Mouse (Mus musculus): ENCODE data around the gene Pdgfra. TPM values are rescaled to one million over a fixed set of nuclear protein-coding genes. Genes with fewer than 3 reads are reported as not detected.

The Pdgfra gene
- polyA plus RNA-seq, 1 experiment = 1.8 TPM

DNA sequence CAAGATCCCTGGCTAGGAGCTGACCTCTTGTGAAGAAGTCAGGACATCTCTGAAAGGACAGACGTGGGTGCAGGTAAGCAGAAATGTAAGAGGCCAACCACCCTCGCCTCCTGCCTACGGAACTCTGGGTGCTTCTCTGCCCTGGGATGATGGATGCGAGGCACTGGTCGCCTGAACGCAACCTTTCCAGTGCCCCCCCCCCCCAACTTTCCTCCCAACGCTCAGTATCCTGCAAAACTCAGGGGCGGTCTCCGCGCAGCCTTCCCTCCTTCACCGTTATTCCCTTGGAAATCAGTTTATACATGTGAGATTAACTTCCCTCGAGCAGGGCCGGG, 1.5 kb downstream of the Pdgfra start:
- Histone ChIP-seq H3K36me3 (ENCODE audit: control insufficient read depth, insufficient read depth) (no peaks in the 10 kb centered on the region), H3K4me3 (ENCODE audit: insufficient read depth, poor library complexity, severe bottlenecking) (no peak overlapping the region), H3K27me3 (ENCODE audit: control insufficient read depth, insufficient read depth, insufficient read length) (peaks cover 4% of the 10 kb centered on the region), H3K79me3 (ENCODE audit: low read depth) (no peaks in the 10 kb centered on the region), H3ac (ENCODE audit: control insufficient read depth, insufficient read length, low read depth) (no peak overlapping the region), H3K79me2 (ENCODE audit: control insufficient read depth, insufficient read depth) (no peaks in the 10 kb centered on the region)
- no peak for TF ChIP-seq MYOD1 (IDR thresholded peaks at IDR 0.05; ENCODE audit: control insufficient read depth, insufficient read length, low read depth)

GRCm38 (mm10) chr5:75153961-75154620, 2.0 kb downstream of the Pdgfra start:
- no peaks in the 10 kb centered on the region for H3K36me3 ChIP-seq (ENCODE audit: control insufficient read depth, insufficient read depth)
- H3K4me3 ChIP-seq (ENCODE audit: insufficient read depth, poor library complexity, severe bottlenecking) = peak overlapping the region; percentile 2
- H3K27me3 ChIP-seq (ENCODE audit: control insufficient read depth, insufficient read depth, insufficient read length) = peaks cover 4% of the 10 kb centered on the region
- peak overlapping the region; percentile 8 for H3ac ChIP-seq (ENCODE audit: control insufficient read depth, insufficient read length, low read depth)
- no peaks in the 10 kb centered on the region for H3K79me3 ChIP-seq (ENCODE audit: low read depth)
- TF ChIP-seq MAX (IDR thresholded peaks at IDR 0.05) (no peak), USF1 (IDR thresholded peaks at IDR 0.05; ENCODE audit: low read depth) (no peak), CEBPB (IDR thresholded peaks at IDR 0.05; ENCODE audit: low read depth) (no peak), FOSL1 (IDR thresholded peaks at IDR 0.05; ENCODE audit: insufficient read depth, low read length, poor library complexity, severe bottlenecking) (no peak)
- H3K79me2 ChIP-seq (ENCODE audit: control insufficient read depth, insufficient read depth) = no peaks in the 10 kb centered on the region

GRCm38 (mm10) chr5:75154621-75155235, 2.6 kb downstream of the Pdgfra start:
- Histone ChIP-seq H3K79me2 (ENCODE audit: control insufficient read depth, insufficient read depth) (no peaks in the 10 kb centered on the region), H3K36me3 (ENCODE audit: control insufficient read depth, insufficient read depth) (no peaks in the 10 kb centered on the region), H3K4me3 (ENCODE audit: insufficient read depth, poor library complexity, severe bottlenecking) (peak overlapping the region; percentile 2), H3K79me3 (ENCODE audit: low read depth) (no peaks in the 10 kb centered on the region), H3K27me3 (ENCODE audit: control insufficient read depth, insufficient read depth, insufficient read length) (peaks cover 4% of the 10 kb centered on the region), H3ac (ENCODE audit: control insufficient read depth, insufficient read length, low read depth) (peak overlapping the region; percentile 52)
- TF ChIP-seq CEBPB (IDR thresholded peaks at IDR 0.05; ENCODE audit: low read depth) (no peak), MAX (IDR thresholded peaks at IDR 0.05) (no peak), FOSL1 (IDR thresholded peaks at IDR 0.05; ENCODE audit: insufficient read depth, low read length, poor library complexity, severe bottlenecking) (no peak), CTCF (IDR thresholded peaks at IDR 0.05; ENCODE audit: control insufficient read depth, insufficient read depth, insufficient read length) (no peak), MYOG (IDR thresholded peaks at IDR 0.05; ENCODE audit: control insufficient read depth, extremely low read depth, insufficient read length) (no peak), USF1 (IDR thresholded peaks at IDR 0.05; ENCODE audit: low read depth) (no peak), MYOD1 (IDR thresholded peaks at IDR 0.05; ENCODE audit: control insufficient read depth, insufficient read length, low read depth) (no peak)

GRCm38 (mm10) chr5:75155281-75155680, 3.2 kb downstream of the Pdgfra start:
- Histone ChIP-seq H3ac (ENCODE audit: control insufficient read depth, insufficient read length, low read depth) (no peak overlapping the region), H3K4me3 (ENCODE audit: insufficient read depth, poor library complexity, severe bottlenecking) (peak overlapping the region; percentile 32), H3K79me3 (ENCODE audit: low read depth) (no peaks in the 10 kb centered on the region), H3K36me3 (ENCODE audit: control insufficient read depth, insufficient read depth) (no peaks in the 10 kb centered on the region), H3K79me2 (ENCODE audit: control insufficient read depth, insufficient read depth) (no peaks in the 10 kb centered on the region), H3K27me3 (ENCODE audit: control insufficient read depth, insufficient read depth, insufficient read length) (peaks cover 4% of the 10 kb centered on the region)
- no peak for TF ChIP-seq FOSL1 (IDR thresholded peaks at IDR 0.05; ENCODE audit: insufficient read depth, low read length, poor library complexity, severe bottlenecking)
- no peak for TF ChIP-seq CEBPB (IDR thresholded peaks at IDR 0.05; ENCODE audit: low read depth)

- no peaks in the 10 kb centered on the region for H3K36me3 ChIP-seq (ENCODE audit: control insufficient read depth, insufficient read depth)
- peak overlapping the region; percentile 76 for H3ac ChIP-seq (ENCODE audit: control insufficient read depth, insufficient read length, low read depth)
- TF ChIP-seq FOSL1 (IDR thresholded peaks at IDR 0.05; ENCODE audit: insufficient read depth, low read length, poor library complexity, severe bottlenecking) (no peak), MYOD1 (IDR thresholded peaks at IDR 0.05; ENCODE audit: control insufficient read depth, insufficient read length, low read depth) (no peak), CTCF (IDR thresholded peaks at IDR 0.05; ENCODE audit: control insufficient read depth, insufficient read depth, insufficient read length) (peak; percentile 94)
- H3K79me2 ChIP-seq (ENCODE audit: control insufficient read depth, insufficient read depth) = no peaks in the 10 kb centered on the region
- H3K4me3 ChIP-seq (ENCODE audit: insufficient read depth, poor library complexity, severe bottlenecking) = peak overlapping the region; percentile 32
- peaks cover 4% of the 10 kb centered on the region for H3K27me3 ChIP-seq (ENCODE audit: control insufficient read depth, insufficient read depth, insufficient read length)
- no peaks in the 10 kb centered on the region for H3K79me3 ChIP-seq (ENCODE audit: low read depth)
These were observed 3.9 kb downstream of the Pdgfra start for GRCm38 (mm10) chr5:75155741-75156553.

DNA sequence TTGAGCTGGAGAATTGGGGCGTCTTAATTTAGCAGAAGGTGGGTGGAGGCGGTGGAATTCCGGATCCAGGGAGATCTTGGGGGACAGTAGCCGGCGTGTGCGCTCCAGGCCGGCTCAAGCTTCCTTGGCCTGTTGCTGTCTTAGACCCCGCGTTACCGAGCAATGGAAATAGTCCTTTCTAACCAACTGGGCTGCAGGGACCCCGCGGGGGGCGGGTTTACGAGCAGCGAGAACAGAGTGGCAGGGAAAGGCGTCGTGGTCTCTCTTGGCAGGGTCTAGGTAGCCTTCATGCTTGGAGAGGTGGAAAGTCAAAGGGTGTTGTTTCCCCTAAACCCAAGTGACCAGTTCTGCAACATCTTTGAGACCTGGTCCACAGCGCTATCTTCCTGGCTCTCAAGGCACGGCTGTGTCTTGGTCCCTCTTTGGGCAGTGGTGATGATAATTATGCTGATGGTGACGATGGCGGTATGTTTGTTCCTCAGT, 4.5 kb downstream of the Pdgfra start:
- H3K4me3 ChIP-seq (ENCODE audit: insufficient read depth, poor library complexity, severe bottlenecking) = peak overlapping the region; percentile 32
- H3K79me2 ChIP-seq (ENCODE audit: control insufficient read depth, insufficient read depth) = no peaks in the 10 kb centered on the region
- H3K27me3 ChIP-seq (ENCODE audit: control insufficient read depth, insufficient read depth, insufficient read length) = peaks cover 4% of the 10 kb centered on the region
- H3K79me3 ChIP-seq (ENCODE audit: low read depth) = no peaks in the 10 kb centered on the region
- TF ChIP-seq MAX (IDR thresholded peaks at IDR 0.05) (no peak), FOSL1 (IDR thresholded peaks at IDR 0.05; ENCODE audit: insufficient read depth, low read length, poor library complexity, severe bottlenecking) (no peak), CTCF (IDR thresholded peaks at IDR 0.05; ENCODE audit: control insufficient read depth, insufficient read depth, insufficient read length) (no peak), CEBPB (IDR thresholded peaks at IDR 0.05; ENCODE audit: low read depth) (no peak), MYOD1 (IDR thresholded peaks at IDR 0.05; ENCODE audit: control insufficient read depth, insufficient read length, low read depth) (no peak), MYOG (IDR thresholded peaks at IDR 0.05; ENCODE audit: control insufficient read depth, extremely low read depth, insufficient read length) (no peak), USF1 (IDR thresholded peaks at IDR 0.05; ENCODE audit: low read depth) (no peak)
- H3ac ChIP-seq (ENCODE audit: control insufficient read depth, insufficient read length, low read depth) = peak overlapping the region; percentile 52
- no peaks in the 10 kb centered on the region for H3K36me3 ChIP-seq (ENCODE audit: control insufficient read depth, insufficient read depth)

Measured in C2C12 (cell line).